Mouse (Mus musculus) liver, embryonic 16.5 days (tissue): Measurements from ENCODE around the gene Ethe1. TPM values are rescaled to one million over a fixed set of nuclear protein-coding genes. Genes with fewer than 3 reads are reported as not detected.

Experiments used
- ATAC-seq: fragments of 200-750 bp; cut with Nextera tagmentation; 2 replicates; pipeline ENCODE4 v1.8.0; 2017; ENCODE audit warnings: low read depth, mild to moderate bottlenecking, moderate number of reproducible peaks, moderate library complexity
- H3K27ac ChIP-seq: fragments of 300-500 bp; sonication (generic); 2 replicates; pipeline ENCODE4 v1.5.1; 2014; ENCODE audit warnings: mild to moderate bottlenecking, low read length
- H3K27me3 ChIP-seq: fragments of 300-500 bp; sonication (generic); 2 replicates; pipeline ENCODE4 v1.6.1; 2014; ENCODE audit warnings: low read depth, low read length, mixed read lengths; ENCODE audit not compliant: control insufficient read depth, insufficient read depth
- H3K36me3 ChIP-seq: fragments of 300-500 bp; sonication (generic); 2 replicates; pipeline ENCODE4 v1.6.1; 2014; ENCODE audit warnings: mild to moderate bottlenecking; ENCODE audit not compliant: control insufficient read depth, insufficient read depth
- H3K4me1 ChIP-seq: fragments of 300-500 bp; sonication (generic); 2 replicates; pipeline ENCODE4 v1.6.1; 2014; ENCODE audit warnings: low read depth, low read length, mixed read lengths; ENCODE audit not compliant: control insufficient read depth
- H3K4me2 ChIP-seq: fragments of 300-500 bp; sonication (generic); 2 replicates; pipeline ENCODE4 v1.6.1; 2014; ENCODE audit warnings: low read depth, low read length, mixed read lengths
- H3K4me3 ChIP-seq: fragments of 300-500 bp; sonication (generic); 2 replicates; pipeline ENCODE4 v1.5.1; 2014; ENCODE audit warnings: low read depth, mild to moderate bottlenecking, low read length
- H3K9ac ChIP-seq: fragments of 300-500 bp; sonication (generic); 2 replicates; pipeline ENCODE4 v1.6.1; 2014; ENCODE audit warnings: low read depth, low read length
- H3K9me3 ChIP-seq: fragments of 300-500 bp; sonication (generic); replicated peaks from 2 replicates; pipeline ENCODE4 v1.6.1; 2016; ENCODE audit warnings: low read length; ENCODE audit not compliant: control insufficient read depth
- WGBS: fragments of 180-500 bp; shearing (Covaris S2); extraction: QIAGEN DNeasy Blood & Tissue Kit; methylation state at CpG from one replicate; pipeline ENCODE4 v1.1.7; 2014; ENCODE audit not compliant: insufficient replicate concordance; 5-methylcytosine and 5-hydroxymethylcytosine counted together
- polyA plus RNA-seq: library from polyadenylated mRNA; unstranded; fragments of >200 nt; fragmentation: Nextera tagmentation; extraction: Ambion mirVana; gene quantifications from 2 replicates; pipeline ENCODE4 v1.2.1, GENCODE M21; 2015

Ethe1 gene
- polyA plus RNA-seq, 1 experiment from 2014 or later = 26.4 TPM

- no peak for ATAC-seq
- Histone ChIP-seq H3K27ac (peak overlapping the region; percentile 55), H3K9me3 (no peaks in the 10 kb centered on the region), H3K4me3 (peak overlapping the region; percentile 90), H3K4me1 (peaks cover 17% of the 10 kb centered on the region), H3K4me2 (peak overlapping the region; percentile 83), H3K36me3 (no peaks in the 10 kb centered on the region), H3K27me3 (no peaks in the 10 kb centered on the region), H3K9ac (peak overlapping the region; percentile 90)
- 27% methylated on average over 13 of the region's 13 CpGs for WGBS
Observed at GRCm38 (mm10) chr7:24547534-24548036, 39.8 kb upstream of the Ethe1 start.

- no peak overlapping the region for H3K4me3 ChIP-seq
- peaks cover 8% of the 10 kb centered on the region for H3K36me3 ChIP-seq
- no peaks in the 10 kb centered on the region for H3K27me3 ChIP-seq
- H3K9ac ChIP-seq = no peak overlapping the region
- peak overlapping the region; percentile 73 for H3K27ac ChIP-seq
- peaks cover 10% of the 10 kb centered on the region for H3K4me1 ChIP-seq
- H3K4me2 ChIP-seq = peak overlapping the region; percentile 20
- no peaks in the 10 kb centered on the region for H3K9me3 ChIP-seq
- peak; percentile 94 for ATAC-seq
- WGBS = 64% methylated on average over 12 of the region's 12 CpGs
Observed at GRCm38 (mm10) chr7:24551985-24552759, 35.2 kb upstream of the Ethe1 start.

GRCm38 (mm10) chr7:24555786-24556185, 31.6 kb upstream of the Ethe1 start:
- Histone ChIP-seq H3K9ac (no peak overlapping the region), H3K36me3 (peaks cover 8% of the 10 kb centered on the region), H3K27ac (no peak overlapping the region), H3K9me3 (no peaks in the 10 kb centered on the region), H3K4me2 (no peak overlapping the region), H3K4me1 (peaks cover 2% of the 10 kb centered on the region), H3K27me3 (no peaks in the 10 kb centered on the region), H3K4me3 (no peak overlapping the region)
- 83% methylated on average over 10 of the region's 10 CpGs for WGBS
- ATAC-seq = no peak

GRCm38 (mm10) chr7:24561450-24561849, 25.9 kb upstream of the Ethe1 start:
- Histone ChIP-seq H3K4me1 (no peaks in the 10 kb centered on the region), H3K27me3 (no peaks in the 10 kb centered on the region), H3K9me3 (no peaks in the 10 kb centered on the region), H3K27ac (no peak overlapping the region), H3K4me3 (no peak overlapping the region), H3K36me3 (peaks cover 12% of the 10 kb centered on the region), H3K9ac (no peak overlapping the region), H3K4me2 (no peak overlapping the region)
- no peak for ATAC-seq
- 82% methylated on average over 4 of the region's 4 CpGs for WGBS

GRCm38 (mm10) chr7:24563191-24563836, 24.0 kb upstream of the Ethe1 start:
- H3K9me3 ChIP-seq = no peaks in the 10 kb centered on the region
- H3K27me3 ChIP-seq = no peaks in the 10 kb centered on the region
- no peak overlapping the region for H3K4me3 ChIP-seq
- H3K4me2 ChIP-seq = no peak overlapping the region
- no peaks in the 10 kb centered on the region for H3K4me1 ChIP-seq
- no peak overlapping the region for H3K27ac ChIP-seq
- H3K9ac ChIP-seq = no peak overlapping the region
- no peak for ATAC-seq
- H3K36me3 ChIP-seq = peaks cover 25% of the 10 kb centered on the region
- WGBS = 75% methylated on average over 8 of the region's 8 CpGs

- Histone ChIP-seq H3K36me3 (peaks cover 25% of the 10 kb centered on the region), H3K27ac (no peak overlapping the region), H3K4me2 (no peak overlapping the region)
Observed at GRCm38 (mm10) chr7:24563837-24564206, 23.5 kb upstream of the Ethe1 start.

GRCm38 (mm10) chr7:24564607-24565265, 22.6 kb upstream of the Ethe1 start:
- H3K4me1 ChIP-seq = no peaks in the 10 kb centered on the region
- ATAC-seq = peak; percentile 49; the same call in 1 of the 2 replicates
- no peak overlapping the region for H3K4me3 ChIP-seq
- WGBS = 58% methylated on average over 6 of the region's 6 CpGs
- H3K4me2 ChIP-seq = no peak overlapping the region
- no peak overlapping the region for H3K9ac ChIP-seq
- no peaks in the 10 kb centered on the region for H3K9me3 ChIP-seq
- no peak overlapping the region for H3K27ac ChIP-seq
- H3K36me3 ChIP-seq = peaks cover 25% of the 10 kb centered on the region
- H3K27me3 ChIP-seq = no peaks in the 10 kb centered on the region

More at GRCm38 (mm10) chr7:24563837-24564206, 23.5 kb upstream of the Ethe1 start:
- WGBS = 67% methylated on average over 4 of the region's 4 CpGs
- ATAC-seq = no peak
- Histone ChIP-seq H3K4me1 (no peaks in the 10 kb centered on the region), H3K9me3 (no peaks in the 10 kb centered on the region), H3K9ac (no peak overlapping the region), H3K27me3 (no peaks in the 10 kb centered on the region), H3K4me3 (no peak overlapping the region)

GRCm38 (mm10) chr7:24565627-24566026, 21.7 kb upstream of the Ethe1 start:
- ATAC-seq = no peak
- H3K4me3 ChIP-seq = no peak overlapping the region
- no peak overlapping the region for H3K27ac ChIP-seq
- H3K9ac ChIP-seq = no peak overlapping the region
- no peaks in the 10 kb centered on the region for H3K9me3 ChIP-seq
- no peak overlapping the region for H3K4me2 ChIP-seq
- no peaks in the 10 kb centered on the region for H3K4me1 ChIP-seq
- WGBS = 86% methylated on average over 11 of the region's 11 CpGs
- peaks cover 25% of the 10 kb centered on the region for H3K36me3 ChIP-seq
- no peaks in the 10 kb centered on the region for H3K27me3 ChIP-seq
